Mouse (Mus musculus) intestine, embryonic 14.5 days (tissue): ENCODE measurements around the gene Cox4i1. TPM values are rescaled to one million over a fixed set of nuclear protein-coding genes. Genes with fewer than 3 reads are reported as not detected.

Experiments
- ATAC-seq: fragments of 200-750 bp; cut with Nextera tagmentation; replicated peaks from 2 replicates; pipeline ENCODE4 v1.8.0; 2017; ENCODE audit warnings: low read depth, moderate number of reproducible peaks, moderate TSS enrichment, moderate library complexity; ENCODE audit not compliant: low FRiP score, low TSS enrichment
- DNase-seq: peaks from one replicate; pipeline ENCODE4 v3.0.0-alpha.2; 2018; ENCODE audit warnings: low spot score
- H3K27ac ChIP-seq: fragments of 300-500 bp; sonication (generic); 2 replicates; pipeline ENCODE4 v1.5.1; 2014; ENCODE audit warnings: low read depth, mild to moderate bottlenecking, control low read depth
- H3K27me3 ChIP-seq: fragments of 300-500 bp; sonication (generic); replicated peaks from 2 replicates; pipeline ENCODE4 v1.6.1; 2014; ENCODE audit warnings: low read length, control low read depth; ENCODE audit not compliant: control insufficient read depth, insufficient read depth
- H3K36me3 ChIP-seq: fragments of 300-500 bp; sonication (generic); 2 replicates; pipeline ENCODE4 v1.6.1; 2014; ENCODE audit warnings: low read length, control low read depth; ENCODE audit not compliant: control insufficient read depth, insufficient read depth
- H3K4me1 ChIP-seq: fragments of 300-500 bp; sonication (generic); replicated peaks from 2 replicates; pipeline ENCODE4 v1.6.1; 2014; ENCODE audit warnings: low read length, control low read depth, mixed read lengths; ENCODE audit not compliant: control insufficient read depth, insufficient read depth
- H3K4me2 ChIP-seq: fragments of 300-500 bp; sonication (generic); 2 replicates; pipeline ENCODE4 v1.6.1; 2014; ENCODE audit warnings: low read length
- H3K4me3 ChIP-seq: fragments of 300-500 bp; sonication (generic); 2 replicates; pipeline ENCODE4 v1.5.1; 2014; ENCODE audit warnings: low read depth, low read length, control low read depth, mixed read lengths
- H3K9ac ChIP-seq: fragments of 300-500 bp; sonication (generic); 2 replicates; pipeline ENCODE4 v1.6.1; 2014; ENCODE audit warnings: mild to moderate bottlenecking, low read length
- H3K9me3 ChIP-seq: fragments of 300-500 bp; sonication (generic); 2 replicates; pipeline ENCODE4 v1.6.1; 2016; ENCODE audit warnings: low read length, control low read depth; ENCODE audit not compliant: control insufficient read depth
- WGBS: fragments of 180-500 bp; shearing (Covaris S2); extraction: QIAGEN DNeasy Blood & Tissue Kit; methylation state at CpG from one replicate; pipeline ENCODE4 v1.1.7; 2014; 5-methylcytosine and 5-hydroxymethylcytosine counted together
- polyA plus RNA-seq: library from polyadenylated mRNA; unstranded; fragments of >200 nt; fragmentation: Nextera tagmentation; extraction: Ambion mirVana; gene quantifications from 2 replicates; pipeline ENCODE4 v1.2.1, GENCODE M21; 2014

Cox4i1 gene
- polyA plus RNA-seq, 1 experiment from 2014 or later: 1,281 TPM

GRCm38 (mm10) chr8:120647532-120647931 lies 20.5 kb upstream of the Cox4i1 start, which contains the start of gene 1190005I06Rik:
Gene 1190005I06Rik (minus strand): TSS chr8:120647632.
- Histone ChIP-seq H3K4me3 (no peak within 1 kb of the TSS), H3K4me1 (no peaks in the 10 kb centered on the region)

GRCm38 (mm10) chr8:120656322-120657052 lies 11.5 kb upstream of the Cox4i1 start:
- H3K36me3 ChIP-seq: peaks cover 70% of the 10 kb centered on the region
- 93% methylated on average over 7 of the region's 7 CpGs for WGBS

More at GRCm38 (mm10) chr8:120647532-120647931, 20.5 kb upstream of the Cox4i1 start, which contains the start of gene 1190005I06Rik:
- H3K27ac ChIP-seq: no peak within 1 kb of the TSS
- no peak within 1 kb of the TSS for H3K9ac ChIP-seq
- ATAC-seq (no peak), DNase-seq (no peak)
- H3K36me3 ChIP-seq: no peaks in the 10 kb centered on the region
- H3K9me3 ChIP-seq: no peaks in the 10 kb centered on the region
- no peaks in the 10 kb centered on the region for H3K27me3 ChIP-seq
- no peak within 1 kb of the TSS for H3K4me2 ChIP-seq
- WGBS: 66% methylated on average over 7 of the region's 7 CpGs

GRCm38 (mm10) chr8:120657415-120657814 lies 10.6 kb upstream of the Cox4i1 start:
- no peaks in the 10 kb centered on the region for H3K27me3 ChIP-seq
- no peaks in the 10 kb centered on the region for H3K9me3 ChIP-seq
- no peak overlapping the region for H3K9ac ChIP-seq
- H3K36me3 ChIP-seq: peaks cover 70% of the 10 kb centered on the region
- DNase-seq (no peak), ATAC-seq (no peak)
- H3K27ac ChIP-seq: no peak overlapping the region
- no peaks in the 10 kb centered on the region for H3K4me1 ChIP-seq
- WGBS: 85% methylated on average over 8 of the region's 8 CpGs
- no peak overlapping the region for H3K4me2 ChIP-seq
- no peak overlapping the region for H3K4me3 ChIP-seq

More at GRCm38 (mm10) chr8:120656322-120657052, 11.5 kb upstream of the Cox4i1 start:
- Histone ChIP-seq H3K9me3 (no peaks in the 10 kb centered on the region), H3K27me3 (no peaks in the 10 kb centered on the region), H3K27ac (no peak overlapping the region), H3K9ac (no peak overlapping the region), H3K4me3 (no peak overlapping the region), H3K4me1 (no peaks in the 10 kb centered on the region), H3K4me2 (no peak overlapping the region)
- no peak for DNase-seq
- ATAC-seq: no peak

GRCm38 (mm10) chr8:120664566-120664965 lies 3.5 kb upstream of the Cox4i1 start:
- H3K36me3 ChIP-seq: peaks cover 12% of the 10 kb centered on the region; the same call in 1 of the 2 replicates
- H3K27ac ChIP-seq: no peak overlapping the region
- no peak overlapping the region for H3K4me2 ChIP-seq
- H3K9ac ChIP-seq: no peak overlapping the region
- no peak for ATAC-seq
- no peak overlapping the region for H3K4me3 ChIP-seq
- WGBS: 81% methylated on average over 6 of the region's 6 CpGs
- DNase-seq: no peak
- no peaks in the 10 kb centered on the region for H3K27me3 ChIP-seq
- H3K4me1 ChIP-seq: peaks cover 24% of the 10 kb centered on the region
- H3K9me3 ChIP-seq: no peaks in the 10 kb centered on the region

- no peak overlapping the region for H3K9ac ChIP-seq
- DNase-seq: no peak
- peaks cover 24% of the 10 kb centered on the region for H3K4me1 ChIP-seq
These were observed 2.1 kb upstream of the Cox4i1 start for GRCm38 (mm10) chr8:120665726-120666455.

GRCm38 (mm10) chr8:120666807-120667470 lies 1.1 kb upstream of the Cox4i1 start:
- 0 out of 2 replicates have a peak overlapping the region, but pooled peaks have one; percentile 84 for H3K27ac ChIP-seq
- H3K9me3 ChIP-seq: no peaks in the 10 kb centered on the region
- H3K4me3 ChIP-seq: peak overlapping the region; percentile 99
- H3K36me3 ChIP-seq: peaks cover 27% of the 10 kb centered on the region
- H3K9ac ChIP-seq: peak overlapping the region; percentile 96
- no peaks in the 10 kb centered on the region for H3K27me3 ChIP-seq
- DNase-seq (no peak), ATAC-seq (no peak)
- H3K4me1 ChIP-seq: peaks cover 24% of the 10 kb centered on the region
- WGBS: 4% methylated on average over 17 of the region's 17 CpGs
- H3K4me2 ChIP-seq: peak overlapping the region; percentile 89

More at GRCm38 (mm10) chr8:120665726-120666455, 2.1 kb upstream of the Cox4i1 start:
- Histone ChIP-seq H3K27ac (no peak overlapping the region), H3K4me3 (no peak overlapping the region), H3K27me3 (no peaks in the 10 kb centered on the region), H3K9me3 (no peaks in the 10 kb centered on the region), H3K36me3 (peaks cover 16% of the 10 kb centered on the region; the same call in 1 of the 2 replicates), H3K4me2 (peak overlapping the region; percentile 89)
- WGBS: 83% methylated on average over 3 of the region's 3 CpGs
- no peak for ATAC-seq

- DNase-seq (no peak), ATAC-seq (no peak)
- no peaks in the 10 kb centered on the region for H3K9me3 ChIP-seq
- H3K36me3 ChIP-seq: peaks cover 41% of the 10 kb centered on the region
- H3K4me3 ChIP-seq: peak within 1 kb of the TSS; percentile 99
- peak within 1 kb of the TSS; percentile 89 for H3K4me2 ChIP-seq
- H3K27me3 ChIP-seq: no peaks in the 10 kb centered on the region
- under 1% methylated on average over 49 of the region's 51 CpGs for WGBS
- peaks cover 24% of the 10 kb centered on the region for H3K4me1 ChIP-seq
- peak within 1 kb of the TSS; percentile 84 for H3K27ac ChIP-seq
- H3K9ac ChIP-seq: peak within 1 kb of the TSS; percentile 96
These were observed 418 bp downstream of the Cox4i1 start, which contains the start of gene Emc8 for GRCm38 (mm10) chr8:120668374-120668905. Gene Emc8 (minus strand): TSS chr8:120668573.

GRCm38 (mm10) chr8:120671775-120672174 lies 3.8 kb downstream of the Cox4i1 start:
- H3K9ac ChIP-seq: no peak overlapping the region
- H3K36me3 ChIP-seq: peaks cover 45% of the 10 kb centered on the region
- no peak overlapping the region for H3K4me2 ChIP-seq
- no peaks in the 10 kb centered on the region for H3K9me3 ChIP-seq
- H3K27ac ChIP-seq: no peak overlapping the region
- H3K27me3 ChIP-seq: no peaks in the 10 kb centered on the region
- 63% methylated on average over 6 of the region's 6 CpGs for WGBS
- no peak for DNase-seq
- no peak overlapping the region for H3K4me3 ChIP-seq
- H3K4me1 ChIP-seq: peaks cover 13% of the 10 kb centered on the region
- ATAC-seq: no peak
